Mouse (Mus musculus) brain, embryonic 18.5 days (tissue): ENCODE measurements around the gene Mindy4b-ps.
"Not testable (repeated sequence)": the region's sequence is repeated elsewhere in the genome, so short reads cannot be mapped to it uniquely, and the experiment has no call there.

ENCODE experiments used
- DNase-seq: peaks from one replicate; pipeline ENCODE4 v3.0.0-alpha.2; 2012; ENCODE audit warnings: low read depth, low spot score

The Mindy4b-ps gene

DNA sequence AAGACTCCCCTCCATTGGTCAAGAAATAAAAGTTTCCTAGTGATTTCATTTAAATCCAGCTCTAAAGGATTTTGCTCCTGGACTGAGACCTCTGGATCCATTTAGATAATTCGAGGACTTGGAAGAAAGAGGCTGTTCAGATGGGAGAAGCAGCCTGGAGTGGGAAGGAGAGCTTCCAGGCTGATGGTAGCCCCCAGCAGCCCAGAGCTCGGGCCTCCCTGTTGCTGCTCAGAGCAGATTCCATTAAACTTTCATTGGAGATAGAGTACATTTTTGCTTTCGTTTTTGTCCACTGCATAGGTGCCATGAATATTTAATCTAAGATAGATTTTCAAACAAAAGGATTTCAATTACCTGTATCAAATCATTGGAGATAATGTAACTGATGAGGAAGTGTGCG, at the start of gene Mindy4b-ps:
Mindy4b-ps (minus strand) TSS at position 101 of the 400 bp plus-strand sequence.
- no peak for DNase-seq

DNA sequence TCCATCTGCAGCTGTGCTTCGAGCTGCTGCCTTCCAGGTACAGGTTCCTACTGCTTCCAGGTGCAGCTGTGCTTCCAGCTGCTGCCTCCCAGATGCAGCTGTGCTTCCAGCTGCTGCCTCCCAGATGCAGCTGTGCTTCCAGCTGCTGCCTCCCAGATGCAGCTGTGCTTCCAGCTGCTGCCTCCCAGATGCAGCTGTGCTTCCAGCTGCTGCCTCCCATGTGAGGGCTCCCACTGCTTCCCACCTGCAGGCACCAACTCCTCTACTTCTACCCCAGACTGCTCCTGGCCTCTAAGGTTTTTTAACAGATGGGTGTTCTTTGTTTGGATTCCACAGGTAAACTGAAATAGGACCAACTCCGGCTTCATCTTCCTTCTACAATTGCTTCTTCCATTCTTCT, 49.8 kb upstream of the Mindy4b-ps start:
- not testable (repeated sequence) for DNase-seq

- no peak for DNase-seq
Measured at GRCm38 (mm10) chr3:58865690-58866089, 43.6 kb upstream of the Mindy4b-ps start.

DNA sequence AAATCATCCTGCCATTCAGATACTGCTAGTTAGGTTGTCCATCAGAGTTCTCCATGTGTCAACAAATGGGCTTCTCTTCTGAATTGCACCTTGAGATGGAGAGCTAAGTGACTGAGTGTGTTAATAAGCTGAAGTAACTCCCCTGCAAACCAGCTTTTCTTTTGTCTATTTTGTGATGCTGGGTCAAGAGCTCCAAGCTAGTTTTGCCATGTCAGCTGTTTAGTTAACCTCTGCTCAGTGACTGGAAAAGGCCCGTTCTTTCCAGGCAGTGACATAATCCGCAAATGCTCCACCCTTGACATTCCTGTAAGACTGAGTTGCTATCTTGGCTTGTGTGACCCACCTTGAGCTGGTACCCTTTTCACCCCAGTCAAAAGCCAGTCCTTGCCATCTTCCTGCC, 40.9 kb upstream of the Mindy4b-ps start:
- DNase-seq = no peak

DNA sequence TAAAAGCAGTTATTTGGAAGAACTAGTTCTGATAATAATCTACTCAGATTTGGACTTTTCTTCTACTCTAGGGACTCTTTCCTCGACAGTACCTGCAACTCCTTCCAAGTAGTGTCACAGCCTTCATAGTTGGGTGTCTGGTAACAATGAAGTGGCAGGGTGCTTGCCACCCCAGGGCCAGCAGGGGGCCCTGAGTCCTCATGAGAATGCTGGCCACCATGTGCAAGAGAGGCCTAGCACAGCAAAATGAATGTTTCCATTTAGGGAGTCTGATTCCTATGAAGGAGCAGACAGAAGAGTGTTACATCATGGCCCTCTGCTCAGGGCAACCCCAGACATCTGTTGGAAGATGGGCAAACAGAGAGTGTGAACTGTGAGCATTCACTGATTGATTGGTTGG, 21.3 kb upstream of the Mindy4b-ps start:
- DNase-seq = no peak

DNA sequence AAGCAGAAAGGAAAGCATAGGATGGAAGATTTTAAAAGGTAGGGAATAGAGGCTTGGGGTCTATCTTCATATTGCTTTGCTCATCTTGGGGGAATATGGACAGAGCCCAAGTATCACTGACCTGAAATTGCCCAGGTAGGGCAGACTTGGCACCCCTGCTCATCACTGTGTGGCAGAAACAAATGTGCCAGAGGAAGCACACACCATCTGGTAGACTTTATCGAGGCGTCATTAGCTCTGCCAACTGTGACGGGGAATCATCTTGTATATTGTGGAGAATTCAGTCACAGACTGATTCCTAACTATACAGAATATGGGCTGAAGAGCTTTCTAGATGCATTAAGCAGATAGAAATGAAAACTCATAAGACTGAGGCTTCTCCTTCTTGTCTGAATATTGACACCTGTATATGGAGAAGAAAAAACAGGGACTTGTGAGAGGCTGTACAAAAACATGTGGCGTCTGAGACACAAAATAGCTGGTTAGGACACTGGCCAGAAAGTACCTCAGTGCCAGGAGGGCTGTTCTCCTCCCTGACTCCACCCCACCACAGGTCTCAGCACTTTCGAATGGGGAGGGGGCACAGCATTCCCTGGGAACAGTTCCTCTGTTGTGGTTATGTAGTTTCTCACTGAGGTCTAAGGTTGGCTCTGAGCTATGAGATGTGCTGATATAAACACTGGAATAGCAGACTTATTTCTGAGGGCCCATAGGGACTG, 11.5 kb upstream of the Mindy4b-ps start:
- DNase-seq = no peak

- no peak for DNase-seq
Measured at GRCm38 (mm10) chr3:58832888-58833287, 10.8 kb upstream of the Mindy4b-ps start.

DNA sequence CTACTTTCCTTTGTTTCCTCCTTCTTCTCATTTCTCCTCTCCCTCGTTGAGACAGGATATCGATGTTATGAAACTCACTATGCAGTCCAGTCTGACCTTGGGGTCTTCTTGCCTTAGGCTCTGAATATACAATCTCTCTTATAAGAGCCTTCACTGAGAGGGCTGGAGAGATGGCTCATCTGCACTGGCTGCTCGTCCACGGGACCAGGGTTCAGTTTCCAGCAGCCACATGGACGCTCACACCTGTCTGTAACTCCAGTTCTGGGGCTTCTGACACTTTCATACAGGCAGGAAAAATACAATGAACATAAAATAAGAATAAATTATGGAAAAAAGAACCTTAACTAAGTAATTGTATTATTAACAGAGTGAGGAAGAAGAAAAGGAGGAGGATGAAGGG, 9.5 kb upstream of the Mindy4b-ps start:
- DNase-seq = no peak

- no peak for DNase-seq
Measured at GRCm38 (mm10) chr3:58829926-58830325, 7.8 kb upstream of the Mindy4b-ps start.

- no peak for DNase-seq
Measured at GRCm38 (mm10) chr3:58828366-58829153, 6.4 kb upstream of the Mindy4b-ps start.

DNA sequence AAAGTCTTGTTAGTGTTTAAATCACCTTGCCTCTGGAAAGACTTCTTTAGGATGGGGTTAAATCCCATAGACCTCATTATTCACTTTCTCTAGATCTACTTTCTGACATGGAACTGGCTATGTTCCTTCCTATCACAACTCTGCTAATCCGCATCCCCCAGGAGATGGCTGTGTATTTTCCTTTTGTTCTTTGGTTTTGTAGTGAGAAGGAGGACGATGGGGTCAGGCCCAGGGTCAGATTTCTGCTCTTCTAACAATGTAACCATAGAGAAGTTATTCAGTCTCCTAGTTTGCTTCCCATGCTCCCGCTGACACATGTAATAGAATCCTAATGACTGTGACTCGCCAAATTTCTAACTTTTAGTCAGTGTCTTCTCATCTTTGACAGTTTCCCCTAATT, 4.2 kb upstream of the Mindy4b-ps start:
- DNase-seq = no peak

DNA sequence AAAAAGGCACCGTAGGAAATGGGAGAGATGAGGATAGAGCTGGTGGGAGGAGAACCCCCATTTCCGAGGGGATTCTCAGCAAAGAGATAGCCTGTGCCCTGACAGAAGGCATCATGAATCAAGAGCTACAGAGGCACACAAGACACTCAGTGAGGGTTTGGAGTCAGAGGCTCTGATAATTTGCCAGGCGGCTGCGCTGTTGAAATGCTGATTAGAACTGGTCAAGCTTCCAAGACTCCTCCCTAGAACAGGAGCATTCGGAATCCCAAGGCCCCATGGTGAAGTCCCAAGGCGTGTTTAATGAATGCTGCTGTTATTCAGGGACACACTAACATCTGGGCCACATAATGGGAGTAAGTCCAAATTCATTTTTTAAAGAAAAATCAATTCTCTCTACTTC, 4.8 kb downstream of the Mindy4b-ps start:
- no peak for DNase-seq

DNA sequence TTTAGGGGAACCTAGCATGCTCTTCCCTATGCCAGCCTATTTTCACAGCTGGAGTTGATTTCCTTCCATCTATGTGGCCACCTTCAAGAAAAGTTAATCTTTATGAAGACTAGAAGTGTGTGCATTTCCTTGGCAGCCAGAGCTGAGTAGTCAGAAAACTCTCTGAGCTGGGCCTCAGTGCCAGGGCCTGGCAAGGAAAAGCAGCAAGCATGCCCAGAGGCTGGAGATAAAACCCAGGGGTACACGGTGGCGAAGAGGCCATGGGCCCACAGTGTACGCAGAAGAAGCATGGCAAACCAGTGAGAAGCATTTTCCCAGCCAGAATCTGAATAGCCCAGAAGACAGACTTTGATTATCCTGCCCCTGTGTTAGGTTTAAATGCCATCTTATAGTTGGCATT, 7.9 kb downstream of the Mindy4b-ps start:
- DNase-seq = no peak

- DNase-seq = no peak
Measured at GRCm38 (mm10) chr3:58810353-58810752, 11.8 kb downstream of the Mindy4b-ps start.

- no peak for DNase-seq
Measured at GRCm38 (mm10) chr3:58809111-58809915, 12.8 kb downstream of the Mindy4b-ps start.

DNA sequence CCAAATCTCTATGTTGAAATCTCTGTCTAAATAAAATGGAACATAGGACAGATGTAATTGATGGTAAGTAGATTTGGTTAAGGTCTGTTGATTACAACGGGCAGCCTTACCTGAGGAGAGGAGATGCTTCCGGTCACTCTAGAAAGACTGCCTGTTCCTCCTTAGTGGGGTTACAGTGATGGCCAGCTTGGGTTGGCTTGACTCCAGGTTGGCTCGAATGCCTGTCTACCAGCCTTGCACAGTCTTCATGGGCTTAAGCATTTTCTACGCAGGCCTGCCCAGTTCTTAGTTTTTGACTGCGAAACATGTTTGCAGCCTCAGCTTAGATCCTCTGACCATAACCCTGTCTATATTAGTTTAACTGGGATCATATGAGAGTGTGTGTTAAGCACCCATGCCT, 13.5 kb downstream of the Mindy4b-ps start:
- DNase-seq = no peak

- DNase-seq = no peak
Measured at GRCm38 (mm10) chr3:58804745-58805144, 17.4 kb downstream of the Mindy4b-ps start.

- no peak for DNase-seq
Measured at GRCm38 (mm10) chr3:58798676-58799075, 23.4 kb downstream of the Mindy4b-ps start.

DNA sequence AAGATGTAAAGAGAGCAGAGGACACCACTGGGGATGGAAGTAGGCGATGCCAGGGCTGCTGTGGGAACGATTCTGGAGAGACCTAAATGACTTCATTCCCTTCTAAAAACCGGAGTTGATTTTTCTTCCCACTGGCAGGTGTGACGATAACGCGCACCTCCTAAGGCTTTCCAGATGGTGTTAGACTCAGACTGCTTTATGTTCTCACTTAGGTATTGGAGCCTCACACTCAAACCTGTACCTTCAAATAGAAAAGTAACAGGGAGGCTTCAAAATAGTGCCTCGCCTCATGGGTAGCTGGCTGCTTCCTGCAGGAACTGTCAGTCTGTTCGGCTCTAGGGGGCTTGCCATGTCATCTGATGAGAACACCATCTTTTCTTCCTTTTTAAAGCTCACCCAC, 23.9 kb downstream of the Mindy4b-ps start:
- DNase-seq = no peak

- DNase-seq = no peak
Measured at GRCm38 (mm10) chr3:58789473-58789872, 32.6 kb downstream of the Mindy4b-ps start.

DNA sequence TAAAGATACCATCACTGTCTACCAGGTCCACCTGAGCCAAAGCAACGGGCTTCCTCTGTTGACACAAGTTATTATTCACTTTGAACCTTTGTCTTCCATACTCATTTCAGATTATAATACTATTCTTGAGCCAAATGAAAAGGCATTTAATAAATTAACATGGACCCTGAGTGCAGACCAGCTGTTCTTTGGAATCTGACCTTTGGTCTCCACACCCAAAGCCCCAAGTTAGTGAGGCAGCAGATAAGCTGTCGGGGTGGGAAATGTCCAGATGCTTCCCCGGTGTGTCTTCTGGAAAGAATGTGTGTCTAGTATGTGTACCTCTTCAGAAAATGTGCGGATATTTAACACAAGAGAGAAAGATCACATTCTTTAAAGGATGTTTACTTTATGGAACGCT, 33.1 kb downstream of the Mindy4b-ps start:
- DNase-seq = no peak

- no peak for DNase-seq
Measured at GRCm38 (mm10) chr3:58786470-58786869, 35.6 kb downstream of the Mindy4b-ps start.
